Mouse (Mus musculus): ENCODE data around the gene Fbln2.

The Fbln2 gene

GRCm38 (mm10) chr6:91192421-91192820 is 19.8 kb upstream of the Fbln2 start:
- no peak for DNase-seq (ENCODE audit: extremely low read depth, insufficient read length, low spot score)

- peak; percentile 70 for DNase-seq (ENCODE audit: extremely low read depth, insufficient read length, low spot score)
Observed at GRCm38 (mm10) chr6:91192851-91193545, 19.3 kb upstream of the Fbln2 start.

GRCm38 (mm10) chr6:91198456-91198855 is 13.8 kb upstream of the Fbln2 start:
- DNase-seq (ENCODE audit: extremely low read depth, insufficient read length, low spot score) = no peak

- DNase-seq (ENCODE audit: extremely low read depth, insufficient read length, low spot score) = peak; percentile 28
Observed at GRCm38 (mm10) chr6:91200429-91201188, 11.6 kb upstream of the Fbln2 start.

GRCm38 (mm10) chr6:91201881-91202341 is 10.3 kb upstream of the Fbln2 start:
- DNase-seq (ENCODE audit: extremely low read depth, insufficient read length, low spot score) = peak; percentile 67

DNA sequence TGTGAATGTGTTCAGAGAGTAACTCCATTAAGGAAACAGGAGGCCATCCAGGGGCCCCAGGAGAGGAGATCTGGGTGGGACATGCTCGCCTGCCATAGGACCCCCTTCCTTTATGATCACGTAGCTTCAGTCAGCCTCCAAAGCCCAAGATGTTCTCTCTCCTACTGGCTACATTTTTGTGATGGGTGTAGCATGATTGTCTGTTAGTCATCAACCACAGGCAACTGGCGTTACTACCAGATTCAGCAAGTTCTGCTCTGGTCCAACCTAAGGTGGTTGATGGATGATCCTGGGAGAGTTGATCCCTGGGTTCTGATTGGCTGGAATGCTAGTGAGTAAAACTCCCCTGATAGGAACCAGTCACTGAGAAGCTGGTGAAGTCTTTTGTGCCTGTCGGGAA is 9.7 kb upstream of the Fbln2 start:
- DNase-seq (ENCODE audit: extremely low read depth, insufficient read length, low spot score) = peak; percentile 72

- no peak for DNase-seq (ENCODE audit: extremely low read depth, insufficient read length, low spot score)
Observed at GRCm38 (mm10) chr6:91205346-91205745, 6.9 kb upstream of the Fbln2 start.

- no peak for DNase-seq (ENCODE audit: extremely low read depth, insufficient read length, low spot score)
Observed at GRCm38 (mm10) chr6:91205791-91206190, 6.5 kb upstream of the Fbln2 start.

DNA sequence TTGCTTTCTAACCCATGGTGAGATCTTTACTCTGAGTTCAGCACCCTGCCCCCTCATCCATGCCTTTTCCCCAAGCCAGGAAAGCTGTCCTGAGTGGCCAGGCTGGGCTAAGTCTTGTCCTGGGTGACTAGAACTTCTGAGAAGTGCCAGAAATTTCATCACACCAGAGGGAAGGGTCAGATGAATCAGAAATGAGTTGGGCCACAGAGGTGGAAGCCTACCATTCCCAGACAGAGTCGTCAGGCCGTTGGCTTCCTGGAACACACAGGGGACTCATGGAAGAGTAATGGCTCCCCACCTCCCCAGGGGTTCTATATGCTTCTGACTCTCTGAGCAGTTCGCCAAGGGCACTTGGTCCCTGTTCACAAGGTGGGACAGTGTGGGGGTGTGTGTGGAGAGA is 4.8 kb upstream of the Fbln2 start:
- peak; percentile 47 for DNase-seq (ENCODE audit: extremely low read depth, insufficient read length, low spot score)

GRCm38 (mm10) chr6:91209780-91210179 is 2.5 kb upstream of the Fbln2 start:
- no peak for DNase-seq (ENCODE audit: extremely low read depth, insufficient read length, low spot score)

GRCm38 (mm10) chr6:91210852-91211251 is 1.4 kb upstream of the Fbln2 start:
- DNase-seq (ENCODE audit: extremely low read depth, insufficient read length, low spot score) = no peak

DNA sequence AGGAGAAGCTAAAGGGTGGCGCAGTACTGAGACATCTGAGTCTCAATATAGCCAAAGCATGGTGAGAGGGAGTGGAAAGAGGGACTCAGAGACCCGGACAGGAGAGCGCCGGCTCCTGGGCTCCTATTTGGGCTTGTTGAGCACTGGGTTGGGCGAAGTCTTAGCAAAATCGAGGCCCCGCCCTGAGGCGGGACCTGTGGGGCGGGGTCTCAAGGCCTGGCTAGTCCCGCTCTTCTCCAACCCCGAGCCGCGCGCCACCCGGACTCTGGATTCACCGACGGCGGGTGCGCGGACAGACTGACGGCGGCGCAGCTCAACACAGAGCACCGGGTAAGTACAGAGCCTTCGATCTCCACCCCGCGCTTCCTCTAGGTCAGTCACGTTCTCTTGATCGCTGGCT is 316 bp downstream of the Fbln2 start:
- peak; percentile 87 for DNase-seq (ENCODE audit: extremely low read depth, insufficient read length, low spot score)

GRCm38 (mm10) chr6:91213287-91214218 is 1.3 kb downstream of the Fbln2 start:
- peak; percentile 35 for DNase-seq (ENCODE audit: extremely low read depth, insufficient read length, low spot score)

DNA sequence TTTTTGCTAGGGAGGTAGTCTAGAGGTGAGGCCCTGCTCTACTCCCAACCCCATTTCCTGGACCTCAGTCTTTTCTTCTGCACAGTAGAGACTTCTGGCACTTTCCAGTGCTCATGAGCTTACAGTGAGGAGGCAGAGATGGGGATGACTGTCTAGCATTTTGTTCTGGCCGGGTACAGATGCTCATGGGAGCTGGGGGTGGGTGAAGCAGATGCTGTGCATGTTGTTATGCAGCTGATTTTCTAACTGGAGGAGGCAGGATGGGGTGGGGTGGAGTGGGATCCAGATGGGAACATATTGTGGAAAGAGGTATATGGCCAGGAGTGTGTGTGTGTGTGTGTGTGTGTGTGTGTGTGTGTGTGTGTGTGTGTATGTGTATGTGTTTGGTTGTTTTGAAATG is 3.2 kb downstream of the Fbln2 start:
- DNase-seq (ENCODE audit: extremely low read depth, insufficient read length, low spot score) = no peak

DNA sequence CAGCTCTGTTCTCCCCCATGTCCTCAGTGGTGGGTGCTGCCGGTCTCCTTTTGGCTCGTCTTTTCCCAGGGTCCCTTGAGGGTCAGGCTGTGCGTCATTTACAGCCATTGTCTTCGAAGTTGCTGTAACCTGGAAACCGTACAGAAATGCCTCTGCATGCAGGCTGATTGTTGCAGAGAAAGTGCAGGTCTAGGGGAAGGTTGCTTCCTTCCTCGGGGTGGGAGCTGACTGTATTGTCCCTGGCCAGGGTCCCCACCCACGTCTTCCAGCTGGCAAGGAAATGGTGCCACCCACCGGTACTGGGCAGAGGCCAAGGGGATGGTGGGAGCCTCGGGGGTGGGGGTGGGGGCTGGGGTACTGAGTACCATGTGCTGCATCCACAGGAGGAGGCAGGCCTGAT is 6.2 kb downstream of the Fbln2 start:
- DNase-seq (ENCODE audit: extremely low read depth, insufficient read length, low spot score) = no peak

DNA sequence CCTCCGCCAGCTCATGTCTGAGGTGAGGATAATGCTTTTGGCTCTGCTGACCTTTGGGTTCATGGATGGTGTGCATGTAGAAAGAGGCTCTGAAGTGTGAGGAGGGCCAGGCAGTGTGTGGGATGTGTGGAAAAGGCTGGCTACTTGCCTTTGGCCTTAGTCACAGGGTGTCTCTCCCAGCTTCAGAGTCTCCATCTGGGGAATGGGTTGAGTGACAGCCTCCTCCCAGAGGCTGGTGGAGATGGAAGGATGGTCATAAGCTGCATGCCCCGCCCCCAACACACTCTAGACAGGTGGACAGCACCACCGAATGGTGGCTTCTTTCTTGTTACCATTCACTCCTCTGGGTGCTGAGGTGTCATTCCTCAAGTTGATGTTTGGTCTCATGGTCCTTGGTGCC is 6.6 kb downstream of the Fbln2 start:
- no peak for DNase-seq (ENCODE audit: extremely low read depth, insufficient read length, low spot score)

DNA sequence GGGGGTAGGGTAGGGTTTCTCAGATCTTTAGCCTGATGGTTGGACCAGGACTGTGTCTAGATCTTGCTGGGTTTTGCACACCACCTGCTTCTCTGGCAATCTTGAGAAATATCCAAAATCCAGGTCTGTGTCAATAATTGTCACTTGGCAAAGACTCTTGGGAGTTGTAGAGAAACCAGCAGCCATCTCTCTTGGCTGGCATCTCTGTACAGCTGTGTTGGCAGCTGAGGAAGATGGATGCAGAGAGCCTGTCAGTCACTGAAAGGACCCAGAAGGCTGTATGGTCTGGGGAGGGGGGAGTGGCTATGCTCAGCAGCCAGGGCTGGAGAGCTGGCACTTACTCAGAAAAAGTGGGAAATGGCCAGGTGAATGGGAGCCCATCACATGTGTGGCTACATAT is 7.8 kb downstream of the Fbln2 start:
- DNase-seq (ENCODE audit: extremely low read depth, insufficient read length, low spot score) = no peak

DNA sequence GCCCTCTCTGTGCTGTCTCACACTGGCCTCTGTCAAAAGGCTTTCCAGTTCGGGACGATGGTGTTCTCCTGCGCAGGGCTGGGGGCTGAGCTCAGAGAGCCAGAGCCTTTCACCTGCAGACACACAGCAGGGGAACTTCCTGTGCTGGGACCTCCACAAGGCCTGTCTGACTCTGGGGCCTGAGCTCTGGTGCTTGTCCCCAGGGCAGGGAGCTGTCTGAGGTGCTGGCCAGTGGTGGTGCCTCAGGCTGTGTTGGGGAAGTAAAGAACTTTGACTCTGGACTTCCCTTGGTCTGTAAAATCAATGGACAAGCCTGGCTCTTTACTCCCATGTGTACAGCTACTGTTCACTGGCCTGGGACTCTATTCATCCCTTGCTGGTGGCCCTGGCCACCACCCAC is 8.8 kb downstream of the Fbln2 start:
- no peak for DNase-seq (ENCODE audit: extremely low read depth, insufficient read length, low spot score)

DNA sequence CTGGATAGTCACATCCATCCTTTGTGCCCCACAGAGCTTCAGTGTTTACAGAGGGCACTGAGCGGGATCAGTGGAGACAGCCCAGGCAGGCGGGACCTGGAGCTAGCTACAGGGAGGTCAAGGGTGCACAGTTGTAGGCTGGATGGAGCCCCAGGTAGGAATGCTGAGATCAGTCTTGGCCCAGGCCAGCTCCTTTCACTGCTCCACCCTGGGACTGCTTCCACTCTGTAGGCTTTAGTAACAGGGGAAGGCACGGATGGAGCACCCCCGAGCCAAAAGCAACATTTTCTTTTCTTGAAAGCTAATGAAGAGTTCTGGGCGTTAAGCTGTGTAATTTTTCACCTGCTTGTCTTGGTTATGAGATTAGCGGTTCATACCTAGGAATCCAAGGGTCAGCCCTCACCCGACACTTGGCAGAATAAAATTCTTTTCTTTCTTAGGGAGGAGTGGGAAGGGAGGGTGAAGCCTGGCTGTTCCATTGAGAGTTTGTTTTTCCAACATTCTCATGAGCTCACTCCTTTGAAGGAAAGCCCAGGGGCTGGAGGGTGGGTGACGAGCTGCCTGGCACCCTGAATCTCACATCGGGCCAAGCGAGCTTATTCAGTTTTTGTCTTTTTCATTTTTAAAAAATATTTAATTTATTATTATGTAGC is 10.6 kb downstream of the Fbln2 start:
- DNase-seq (ENCODE audit: extremely low read depth, insufficient read length, low spot score) = no peak

GRCm38 (mm10) chr6:91224939-91225338 is 12.7 kb downstream of the Fbln2 start:
- no peak for DNase-seq (ENCODE audit: extremely low read depth, insufficient read length, low spot score)

DNA sequence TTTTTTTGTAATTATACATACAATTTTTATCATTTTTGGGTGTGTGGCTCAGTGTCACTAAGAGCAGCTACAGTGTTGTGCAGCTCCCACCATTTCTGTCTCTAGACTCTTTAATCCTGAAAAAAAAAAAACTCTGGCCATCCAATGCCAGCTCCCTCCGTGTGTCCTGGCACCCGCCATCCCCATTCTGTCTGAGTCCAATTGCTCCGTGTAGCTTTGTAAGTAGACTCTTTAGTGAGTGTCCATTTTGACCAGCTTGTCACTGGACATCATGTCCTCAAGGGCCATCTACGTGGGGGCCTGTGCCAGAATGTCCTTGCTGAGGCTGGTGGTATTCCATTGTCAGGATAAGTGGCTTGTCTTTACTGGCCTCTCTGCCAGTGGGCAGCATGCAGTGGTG is 13.1 kb downstream of the Fbln2 start:
- no peak for DNase-seq (ENCODE audit: extremely low read depth, insufficient read length, low spot score)

All from 3134 (cell line).